Mouse (Mus musculus): ENCODE results near the gene Fgfr4. TPM values are rescaled to one million over a fixed set of nuclear protein-coding genes. Genes with fewer than 3 reads are reported as not detected.

The Fgfr4 gene
- polyA plus RNA-seq, 1 experiment, result not detected

DNA sequence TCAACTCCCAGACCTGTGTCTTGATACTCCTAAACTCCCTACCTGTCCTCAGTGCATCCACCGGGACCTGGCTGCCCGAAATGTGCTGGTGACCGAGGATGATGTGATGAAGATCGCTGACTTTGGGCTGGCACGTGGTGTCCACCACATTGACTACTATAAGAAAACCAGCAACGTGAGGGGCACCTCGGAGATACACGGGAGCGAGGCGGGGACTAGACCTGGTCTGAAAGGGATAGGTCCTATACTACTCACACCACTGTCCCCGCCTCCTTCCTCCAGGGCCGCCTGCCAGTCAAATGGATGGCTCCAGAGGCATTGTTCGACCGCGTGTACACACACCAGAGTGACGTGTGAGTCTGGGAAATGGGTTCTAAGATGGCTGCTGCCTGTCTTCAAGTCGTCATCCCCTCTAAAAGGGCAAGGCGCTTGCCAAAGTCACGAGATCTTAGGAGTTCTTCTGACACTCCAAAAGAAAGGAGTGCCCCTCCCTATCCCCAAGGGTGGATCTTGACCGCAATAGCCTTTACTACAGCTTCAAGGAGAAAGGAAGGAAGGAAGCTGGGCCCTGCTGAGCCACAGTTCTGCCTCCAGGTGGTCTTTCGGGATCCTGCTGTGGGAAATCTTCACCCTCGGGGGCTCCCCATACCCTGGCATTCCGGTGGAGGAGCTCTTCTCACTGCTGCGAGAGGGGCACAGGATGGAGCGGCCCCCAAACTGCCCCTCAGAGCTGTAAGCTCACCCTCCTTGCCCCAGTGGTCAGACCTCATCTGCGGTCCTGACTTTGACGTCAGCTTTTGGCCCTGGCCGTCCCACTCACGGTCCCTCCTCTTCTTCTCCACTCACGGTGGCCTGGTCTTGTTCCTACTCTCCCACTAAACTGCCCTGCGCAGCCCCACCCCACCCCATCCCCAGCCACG, 14.6 kb downstream of the Fgfr4 start:
- Histone ChIP-seq H3K4me3 (replicated peaks; ENCODE audit: control insufficient read depth, low read depth, low read length) (no peak overlapping the region), H3K4me1 (ENCODE audit: control insufficient read depth, insufficient read depth, low read length) (no peaks in the 10 kb centered on the region; the same call in 1 of the 2 replicates), H3K27ac (ENCODE audit: control insufficient read depth, insufficient read depth, low read depth, low read length, poor library complexity) (no peak overlapping the region)
- TF ChIP-seq CTCF (IDR thresholded peaks at IDR 0.05; ENCODE audit: control insufficient read depth, insufficient read depth, low read length) (no peak), POLR2A (IDR thresholded peaks at IDR 0.05; ENCODE audit: borderline replicate concordance, control insufficient read depth, low read depth, low read length) (no peak)
- WGBS, result 82% methylated on average over 32 of the region's 32 CpGs

DNA sequence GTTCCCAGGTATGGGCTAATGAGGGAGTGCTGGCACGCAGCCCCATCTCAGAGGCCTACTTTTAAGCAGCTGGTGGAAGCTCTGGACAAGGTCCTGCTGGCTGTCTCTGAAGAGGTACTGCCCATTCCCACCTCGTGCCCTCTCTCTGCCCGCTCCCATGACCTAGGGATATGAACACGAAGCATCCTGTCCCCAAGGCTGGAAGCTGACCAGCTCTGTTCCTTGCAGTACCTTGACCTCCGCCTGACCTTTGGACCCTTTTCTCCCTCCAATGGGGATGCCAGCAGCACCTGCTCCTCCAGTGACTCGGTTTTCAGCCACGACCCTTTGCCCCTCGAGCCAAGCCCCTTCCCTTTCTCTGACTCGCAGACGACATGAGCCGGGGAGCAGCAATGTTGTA, 15.4 kb downstream of the Fgfr4 start:
- WGBS, result 84% methylated on average over 11 of the region's 11 CpGs
- Histone ChIP-seq H3K4me3 (replicated peaks; ENCODE audit: control insufficient read depth, low read depth, low read length) (no peak overlapping the region), H3K4me1 (ENCODE audit: control insufficient read depth, insufficient read depth, low read length) (no peaks in the 10 kb centered on the region; the same call in 1 of the 2 replicates), H3K27ac (ENCODE audit: control insufficient read depth, insufficient read depth, low read depth, low read length, poor library complexity) (no peak overlapping the region)
- TF ChIP-seq POLR2A (IDR thresholded peaks at IDR 0.05; ENCODE audit: borderline replicate concordance, control insufficient read depth, low read depth, low read length), result no peak
- TF ChIP-seq CTCF (IDR thresholded peaks at IDR 0.05; ENCODE audit: control insufficient read depth, insufficient read depth, low read length), result no peak

DNA sequence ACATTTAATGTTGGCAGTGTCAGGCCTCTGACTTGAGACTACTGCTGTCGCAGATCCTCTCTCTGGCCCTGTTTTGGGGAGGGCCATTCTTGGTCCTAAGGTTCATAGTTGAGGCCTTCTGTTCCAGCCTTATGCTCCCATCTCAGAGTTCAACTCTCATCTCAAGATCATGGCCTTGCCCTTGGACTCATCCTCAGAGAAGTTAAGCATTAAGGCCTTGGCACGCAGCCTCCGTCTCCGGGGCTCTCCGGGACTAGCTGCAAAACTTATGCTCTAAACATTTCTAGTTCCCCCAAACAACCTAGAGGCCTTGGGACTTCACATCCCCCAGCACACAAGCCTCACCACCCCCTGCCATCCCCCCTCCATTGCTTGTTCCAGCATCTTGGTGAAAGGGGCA, 15.8 kb downstream of the Fgfr4 start:
- H3K4me3 ChIP-seq (replicated peaks; ENCODE audit: control insufficient read depth, low read depth, low read length), result no peak overlapping the region
- 90% methylated on average over 5 of the region's 5 CpGs for WGBS
- TF ChIP-seq CTCF (IDR thresholded peaks at IDR 0.05; ENCODE audit: control insufficient read depth, insufficient read depth, low read length) (no peak), POLR2A (IDR thresholded peaks at IDR 0.05; ENCODE audit: borderline replicate concordance, control insufficient read depth, low read depth, low read length) (no peak)
- H3K4me1 ChIP-seq (ENCODE audit: control insufficient read depth, insufficient read depth, low read length), result no peaks in the 10 kb centered on the region; the same call in 1 of the 2 replicates
- no peak overlapping the region for H3K27ac ChIP-seq (ENCODE audit: control insufficient read depth, insufficient read depth, low read depth, low read length, poor library complexity)

DNA sequence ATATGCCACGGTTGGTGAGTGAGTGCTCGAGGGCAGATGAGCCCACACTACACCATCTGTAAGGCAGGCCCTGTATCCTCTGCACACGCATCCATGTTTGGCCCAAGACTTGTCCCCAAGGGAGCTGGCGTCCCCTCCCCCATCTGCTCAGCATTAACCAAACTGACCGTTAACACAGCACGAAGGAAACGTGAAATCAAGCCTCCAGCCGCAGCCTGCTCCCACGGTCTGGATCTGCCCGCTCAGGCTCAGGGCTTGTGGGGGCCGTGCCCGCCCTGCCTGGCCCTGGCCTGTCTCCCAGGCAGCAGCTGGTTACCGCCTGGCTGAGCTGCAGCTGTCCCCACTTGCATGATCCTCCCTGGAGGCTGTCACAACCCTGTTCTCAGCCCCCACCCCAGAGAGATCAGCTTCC, 16.5 kb downstream of the Fgfr4 start:
- Histone ChIP-seq H3K4me1 (ENCODE audit: control insufficient read depth, insufficient read depth, low read length) (no peaks in the 10 kb centered on the region; the same call in 1 of the 2 replicates), H3K27ac (ENCODE audit: control insufficient read depth, insufficient read depth, low read depth, low read length, poor library complexity) (no peak overlapping the region), H3K4me3 (replicated peaks; ENCODE audit: control insufficient read depth, low read depth, low read length) (no peak overlapping the region)
- no peak for TF ChIP-seq CTCF (IDR thresholded peaks at IDR 0.05; ENCODE audit: control insufficient read depth, insufficient read depth, low read length)
- no peak for TF ChIP-seq POLR2A (IDR thresholded peaks at IDR 0.05; ENCODE audit: borderline replicate concordance, control insufficient read depth, low read depth, low read length)
- WGBS, result 75% methylated on average over 13 of the region's 13 CpGs

DNA sequence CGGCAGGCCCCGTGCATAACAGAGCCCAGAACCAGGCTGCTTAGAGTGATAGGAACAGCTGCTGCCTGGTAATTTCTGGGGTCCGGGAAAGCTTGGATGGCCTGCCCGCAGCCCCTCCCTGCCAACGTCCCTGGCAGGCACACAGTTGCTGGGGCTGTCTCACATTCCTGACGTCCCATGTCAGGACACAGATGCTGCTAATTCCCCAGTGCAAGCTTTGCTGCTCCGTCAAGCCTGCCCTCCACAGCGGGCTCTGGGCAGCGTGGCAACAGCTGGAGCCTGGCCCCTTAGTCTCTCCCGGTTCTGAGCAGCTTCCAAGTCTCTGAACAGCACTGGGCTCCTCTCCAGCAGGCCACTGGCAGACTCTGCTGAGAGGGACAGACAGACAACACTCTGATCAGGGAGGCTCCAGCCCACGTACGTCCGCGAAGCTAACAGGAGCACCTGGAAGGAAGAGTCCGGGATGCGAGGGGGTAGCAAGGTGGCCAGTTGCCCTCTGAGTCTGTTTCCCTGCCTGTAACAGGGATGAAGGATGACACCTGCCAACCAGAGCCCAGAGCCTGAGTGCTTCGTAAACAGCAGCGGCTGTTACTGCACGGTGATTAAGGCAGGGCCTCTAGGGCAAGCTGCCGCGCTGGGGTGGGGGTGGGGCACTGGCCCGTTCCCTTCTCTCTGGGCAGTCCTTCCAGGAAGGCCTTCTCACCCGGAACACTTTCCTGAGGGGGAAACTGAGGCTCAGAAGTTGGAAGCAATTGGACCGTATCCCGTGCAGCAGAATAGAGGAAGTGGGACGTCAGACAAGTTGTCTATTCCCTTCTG, 19.3 kb downstream of the Fgfr4 start:
- H3K4me3 ChIP-seq (replicated peaks; ENCODE audit: control insufficient read depth, low read depth, low read length), result no peak overlapping the region
- 42% methylated on average over 26 of the region's 26 CpGs for WGBS
- no peak overlapping the region for H3K27ac ChIP-seq (ENCODE audit: control insufficient read depth, insufficient read depth, low read depth, low read length, poor library complexity)
- no peak for TF ChIP-seq CTCF (IDR thresholded peaks at IDR 0.05; ENCODE audit: control insufficient read depth, insufficient read depth, low read length)
- TF ChIP-seq POLR2A (IDR thresholded peaks at IDR 0.05; ENCODE audit: borderline replicate concordance, control insufficient read depth, low read depth, low read length), result no peak
- no peaks in the 10 kb centered on the region; the same call in 1 of the 2 replicates for H3K4me1 ChIP-seq (ENCODE audit: control insufficient read depth, insufficient read depth, low read length)

DNA sequence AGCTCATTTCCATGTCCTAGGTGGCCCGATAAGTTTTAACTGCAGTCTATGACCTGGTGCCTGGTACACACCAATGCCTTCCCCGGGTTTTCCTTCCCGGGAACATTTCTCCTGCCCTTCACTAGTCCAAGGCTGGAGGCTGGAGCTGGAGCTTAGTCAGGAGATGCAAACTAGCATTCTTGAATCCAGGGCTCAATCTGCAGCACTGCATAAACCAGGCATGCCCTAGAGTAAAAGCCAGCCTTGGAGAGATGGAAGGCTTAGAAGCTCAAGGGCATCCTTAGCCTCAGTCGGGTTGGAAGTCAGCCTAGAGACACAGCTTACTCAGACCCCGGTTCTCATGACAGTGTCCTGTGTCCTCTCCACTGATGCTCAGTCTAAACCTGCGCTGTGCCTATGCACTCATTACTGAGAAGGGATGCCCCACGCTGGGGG, 19.9 kb downstream of the Fgfr4 start:
- Histone ChIP-seq H3K4me1 (ENCODE audit: control insufficient read depth, insufficient read depth, low read length) (no peaks in the 10 kb centered on the region; the same call in 1 of the 2 replicates), H3K27ac (ENCODE audit: control insufficient read depth, insufficient read depth, low read depth, low read length, poor library complexity) (no peak overlapping the region), H3K4me3 (replicated peaks; ENCODE audit: control insufficient read depth, low read depth, low read length) (no peak overlapping the region)
- TF ChIP-seq POLR2A (IDR thresholded peaks at IDR 0.05; ENCODE audit: borderline replicate concordance, control insufficient read depth, low read depth, low read length) (no peak), CTCF (IDR thresholded peaks at IDR 0.05; ENCODE audit: control insufficient read depth, insufficient read depth, low read length) (no peak)
- WGBS, result 43% methylated on average over 7 of the region's 7 CpGs

DNA sequence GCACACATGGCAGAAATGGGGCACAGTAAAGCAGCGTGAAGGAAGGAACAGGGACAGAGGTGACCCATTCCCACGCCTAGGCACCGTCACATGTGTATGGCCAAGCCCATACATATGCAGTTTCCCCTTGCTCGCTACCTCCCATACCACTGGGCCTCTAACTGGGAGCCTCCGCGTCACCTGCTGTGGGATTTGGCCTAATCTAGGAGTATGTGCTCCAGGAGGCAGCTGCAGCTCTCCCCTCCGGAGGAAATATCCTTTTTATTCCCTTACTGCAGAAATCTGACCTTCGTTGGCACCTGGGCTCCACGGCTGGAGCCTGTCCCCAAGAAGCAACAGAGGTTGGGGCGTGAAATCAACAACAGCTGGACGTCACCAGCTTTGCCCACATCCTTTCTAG, 21.9 kb downstream of the Fgfr4 start:
- H3K4me1 ChIP-seq (ENCODE audit: control insufficient read depth, insufficient read depth, low read length), result no peaks in the 10 kb centered on the region; the same call in 1 of the 2 replicates
- no peak overlapping the region for H3K4me3 ChIP-seq (replicated peaks; ENCODE audit: control insufficient read depth, low read depth, low read length)
- WGBS, result 84% methylated on average over 11 of the region's 11 CpGs
- no peak for TF ChIP-seq CTCF (IDR thresholded peaks at IDR 0.05; ENCODE audit: control insufficient read depth, insufficient read depth, low read length)
- TF ChIP-seq POLR2A (IDR thresholded peaks at IDR 0.05; ENCODE audit: borderline replicate concordance, control insufficient read depth, low read depth, low read length), result no peak
- H3K27ac ChIP-seq (ENCODE audit: control insufficient read depth, insufficient read depth, low read depth, low read length, poor library complexity), result no peak overlapping the region

DNA sequence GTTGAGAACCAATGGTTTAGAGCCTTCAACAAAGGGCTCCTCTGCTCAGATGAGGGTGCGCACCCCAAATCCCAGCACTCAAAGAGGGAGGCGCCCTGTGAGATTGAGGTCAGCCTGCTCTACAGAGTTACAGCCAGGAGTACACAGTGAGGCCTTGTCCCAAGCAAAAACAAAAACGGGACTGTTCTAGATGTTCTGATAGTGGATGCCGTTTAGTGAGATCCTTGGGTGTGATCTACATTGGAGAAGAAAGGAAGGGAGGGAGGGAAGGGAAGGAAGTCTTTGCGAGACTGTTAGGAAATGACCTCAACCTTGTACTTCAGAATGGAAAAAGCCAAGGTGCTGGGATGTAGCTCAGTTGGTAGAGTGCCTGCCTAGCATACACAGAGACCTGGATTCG, 23.8 kb downstream of the Fgfr4 start:
- H3K4me3 ChIP-seq (replicated peaks; ENCODE audit: control insufficient read depth, low read depth, low read length), result no peak overlapping the region
- TF ChIP-seq POLR2A (IDR thresholded peaks at IDR 0.05; ENCODE audit: borderline replicate concordance, control insufficient read depth, low read depth, low read length) (no peak), CTCF (IDR thresholded peaks at IDR 0.05; ENCODE audit: control insufficient read depth, insufficient read depth, low read length) (no peak)
- 56% methylated on average over 6 of the region's 6 CpGs for WGBS
- H3K4me1 ChIP-seq (ENCODE audit: control insufficient read depth, insufficient read depth, low read length), result no peaks in the 10 kb centered on the region; the same call in 1 of the 2 replicates
- H3K27ac ChIP-seq (ENCODE audit: control insufficient read depth, insufficient read depth, low read depth, low read length, poor library complexity), result no peak overlapping the region

Measured in bone marrow, adult 2 months (tissue).